Mouse (Mus musculus) embryo, embryonic 11 days (tissue): ENCODE results near the gene Siah3.

ENCODE experiments used
- DNase-seq: peaks from one replicate; pipeline ENCODE4 v3.0.0-alpha.2; 2015

Gene Siah3

GRCm38 (mm10) chr14:75525376-75526145 lies 69.8 kb downstream of the Siah3 start:
- DNase-seq, result no peak

GRCm38 (mm10) chr14:75527464-75528190 lies 71.8 kb downstream of the Siah3 start:
- no peak for DNase-seq

GRCm38 (mm10) chr14:75530815-75531353 lies 75.1 kb downstream of the Siah3 start:
- DNase-seq, result no peak

- no peak for DNase-seq
Measured at GRCm38 (mm10) chr14:75539205-75539604, 83.4 kb downstream of the Siah3 start.

GRCm38 (mm10) chr14:75540216-75540995 lies 84.6 kb downstream of the Siah3 start:
- DNase-seq, result no peak

- DNase-seq, result peak; percentile 77
Measured at GRCm38 (mm10) chr14:75540996-75541350, 85.2 kb downstream of the Siah3 start.

GRCm38 (mm10) chr14:75541731-75542130 lies 85.9 kb downstream of the Siah3 start:
- peak; percentile 84 for DNase-seq

GRCm38 (mm10) chr14:75561577-75562331 lies 106.0 kb downstream of the Siah3 start:
- peak; percentile 40 for DNase-seq

GRCm38 (mm10) chr14:75565534-75566140 lies 109.9 kb downstream of the Siah3 start:
- peak; percentile 42 for DNase-seq

GRCm38 (mm10) chr14:75566303-75566702 lies 110.5 kb downstream of the Siah3 start:
- no peak for DNase-seq

- no peak for DNase-seq
Measured at GRCm38 (mm10) chr14:75579010-75579409, 123.2 kb downstream of the Siah3 start.
